Mouse (Mus musculus): ENCODE data around the gene Slc39a12.

GRCm38 (mm10) chr2:14535246-14535671, 147.1 kb downstream of the Slc39a12 start:
- no peak for TF ChIP-seq EP300 (optimal IDR thresholded peaks at IDR 0.05)
- TF ChIP-seq CTCF (IDR thresholded peaks at IDR 0.05; ENCODE audit: low read depth): no peak

Measured in stomach, postnatal 0 days (tissue).